Mouse (Mus musculus): Measurements from ENCODE around the gene Aak1. TPM values are rescaled to one million over a fixed set of nuclear protein-coding genes. Genes with fewer than 3 reads are reported as not detected.

The Aak1 gene
- polyA plus RNA-seq, 1 experiment from 2014 or later, result 3.2 TPM

DNA sequence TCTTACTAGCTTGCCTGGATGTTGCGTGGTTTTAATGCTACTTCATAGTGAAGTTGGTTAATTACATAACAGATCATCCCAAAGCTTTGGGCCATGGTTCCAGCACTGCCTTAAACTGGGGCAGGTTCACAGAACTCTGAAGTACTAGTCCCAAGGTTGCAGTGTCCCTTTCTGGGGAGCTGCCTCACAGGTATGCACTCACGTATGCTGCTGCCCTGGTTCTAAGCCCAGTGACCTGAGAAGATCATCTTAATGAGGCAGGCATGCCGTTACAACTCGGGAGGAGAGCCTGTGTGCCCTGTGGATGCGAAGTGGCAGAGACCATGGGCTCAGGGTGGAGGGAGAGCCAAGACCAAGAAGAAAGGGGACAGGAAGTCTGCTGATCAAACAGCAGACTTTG, 29.4 kb upstream of the Aak1 start:
- ATAC-seq (ENCODE audit: insufficient read depth), result no peak
- H3K4me2 ChIP-seq, result no peak overlapping the region
- H3K27me3 ChIP-seq, result peaks cover 19% of the 10 kb centered on the region
- WGBS (ENCODE audit: insufficient replicate concordance), result 64% methylated on average over 5 of the region's 5 CpGs
- H3K4me3 ChIP-seq (replicated peaks), result no peak overlapping the region
- H3K9me3 ChIP-seq (replicated peaks), result no peaks in the 10 kb centered on the region
- no peak overlapping the region for H3K27ac ChIP-seq (replicated peaks)
- H3K9ac ChIP-seq, result no peak overlapping the region
- H3K36me3 ChIP-seq (replicated peaks), result no peaks in the 10 kb centered on the region
- peaks cover 12% of the 10 kb centered on the region; the same call in 1 of the 2 replicates for H3K4me1 ChIP-seq (replicated peaks)

DNA sequence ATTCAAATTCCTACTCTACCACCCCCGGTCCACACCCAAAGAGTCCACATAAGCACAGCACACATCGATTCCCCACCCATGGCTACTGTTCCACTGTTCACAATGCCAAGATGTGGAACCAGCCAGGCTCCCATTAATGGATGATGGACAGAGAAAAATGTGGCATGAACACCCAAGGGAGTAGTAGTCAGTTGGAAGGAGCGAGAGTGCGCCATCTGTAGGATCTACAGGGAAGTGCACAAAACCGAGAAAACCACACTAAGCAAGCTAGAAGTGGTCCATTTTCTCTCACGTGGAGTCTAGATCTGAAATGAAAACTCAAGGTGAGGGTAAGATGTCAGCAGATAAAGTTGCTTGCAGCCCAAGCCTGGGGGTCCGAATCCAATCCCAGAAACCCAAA, 28.6 kb upstream of the Aak1 start:
- H3K4me3 ChIP-seq (replicated peaks), result no peak overlapping the region
- H3K9ac ChIP-seq, result no peak overlapping the region
- H3K9me3 ChIP-seq (replicated peaks), result no peaks in the 10 kb centered on the region
- H3K4me2 ChIP-seq, result no peak overlapping the region
- H3K4me1 ChIP-seq (replicated peaks), result peaks cover 12% of the 10 kb centered on the region; the same call in 1 of the 2 replicates
- no peak for ATAC-seq (ENCODE audit: insufficient read depth)
- H3K27ac ChIP-seq (replicated peaks), result no peak overlapping the region
- WGBS (ENCODE audit: insufficient replicate concordance), result 40% methylated on average over 7 of the region's 7 CpGs
- peaks cover 19% of the 10 kb centered on the region for H3K27me3 ChIP-seq
- no peaks in the 10 kb centered on the region for H3K36me3 ChIP-seq (replicated peaks)

- H3K27ac ChIP-seq (replicated peaks), result no peak overlapping the region
- peak overlapping the region; percentile 15; the same call in 1 of the 2 replicates for H3K4me3 ChIP-seq (replicated peaks)
- peaks cover 19% of the 10 kb centered on the region for H3K27me3 ChIP-seq
- WGBS (ENCODE audit: insufficient replicate concordance), result 6% methylated on average over 19 of the region's 19 CpGs
- no peaks in the 10 kb centered on the region for H3K9me3 ChIP-seq (replicated peaks)
- 0 out of 2 replicates have a peak, but pooled peaks cover 12% of the 10 kb centered on the region for H3K4me1 ChIP-seq (replicated peaks)
- ATAC-seq (ENCODE audit: insufficient read depth), result no peak
- no peak overlapping the region for H3K9ac ChIP-seq
- peak overlapping the region; percentile 49 for H3K4me2 ChIP-seq
- no peaks in the 10 kb centered on the region for H3K36me3 ChIP-seq (replicated peaks)
Observed at GRCm38 (mm10) chr6:86822285-86823050, 26.8 kb upstream of the Aak1 start.

DNA sequence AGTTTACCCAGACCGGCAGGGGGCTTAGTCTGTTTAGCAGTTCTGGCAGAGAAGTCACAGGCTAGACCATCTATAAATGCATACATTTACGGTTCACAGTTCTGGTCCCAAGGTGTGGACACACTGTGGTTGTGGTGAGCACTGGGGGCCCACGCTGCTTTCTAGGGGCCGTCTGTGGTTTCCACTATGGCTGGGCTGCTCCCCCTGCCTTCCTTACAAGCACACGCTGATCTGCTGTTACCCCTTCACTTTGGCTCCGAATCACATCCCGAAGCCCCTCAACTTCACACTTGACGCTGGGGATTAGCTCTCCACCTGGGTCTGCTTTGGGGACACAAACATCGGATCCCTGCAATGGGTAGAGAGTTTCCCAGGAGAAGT, 26.3 kb upstream of the Aak1 start:
- Histone ChIP-seq H3K4me3 (replicated peaks) (no peak overlapping the region), H3K27me3 (peaks cover 19% of the 10 kb centered on the region), H3K9ac (no peak overlapping the region), H3K27ac (replicated peaks) (no peak overlapping the region), H3K4me2 (no peak overlapping the region; the same call in 1 of the 2 replicates), H3K36me3 (replicated peaks) (no peaks in the 10 kb centered on the region), H3K4me1 (replicated peaks) (0 out of 2 replicates have a peak, but pooled peaks cover 12% of the 10 kb centered on the region), H3K9me3 (replicated peaks) (no peaks in the 10 kb centered on the region)
- 18% methylated on average over 9 of the region's 9 CpGs for WGBS (ENCODE audit: insufficient replicate concordance)
- ATAC-seq (ENCODE audit: insufficient read depth), result no peak

GRCm38 (mm10) chr6:86823824-86824223, 25.5 kb upstream of the Aak1 start:
- 15% methylated on average over 10 of the region's 10 CpGs for WGBS (ENCODE audit: insufficient replicate concordance)
- ATAC-seq (ENCODE audit: insufficient read depth), result no peak
- no peak overlapping the region for H3K27ac ChIP-seq (replicated peaks)
- H3K36me3 ChIP-seq (replicated peaks), result no peaks in the 10 kb centered on the region
- peaks cover 19% of the 10 kb centered on the region for H3K27me3 ChIP-seq
- no peak overlapping the region for H3K4me2 ChIP-seq
- H3K4me3 ChIP-seq (replicated peaks), result no peak overlapping the region
- no peak overlapping the region for H3K9ac ChIP-seq
- H3K9me3 ChIP-seq (replicated peaks), result no peaks in the 10 kb centered on the region
- 0 out of 2 replicates have a peak, but pooled peaks cover 12% of the 10 kb centered on the region for H3K4me1 ChIP-seq (replicated peaks)

DNA sequence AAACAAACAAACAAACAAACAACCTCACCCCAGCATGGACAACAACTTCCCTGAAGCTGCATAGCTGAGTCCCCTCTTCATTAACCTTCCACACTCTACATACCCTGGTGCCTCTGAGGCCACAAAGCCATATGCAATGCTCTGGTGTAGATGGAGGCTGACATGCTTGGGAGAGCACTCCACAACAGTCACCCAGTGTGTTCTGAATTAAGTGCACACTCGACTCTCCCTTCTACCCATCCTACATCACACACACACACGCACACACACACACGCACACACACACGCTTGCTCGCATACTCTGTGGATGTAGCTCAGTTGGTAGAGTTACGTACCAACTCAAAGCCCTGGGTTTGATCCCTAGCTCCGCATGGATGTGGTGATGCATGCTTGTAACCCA, 24.9 kb upstream of the Aak1 start:
- H3K4me2 ChIP-seq, result no peak overlapping the region
- no peaks in the 10 kb centered on the region for H3K36me3 ChIP-seq (replicated peaks)
- H3K27ac ChIP-seq (replicated peaks), result no peak overlapping the region
- ATAC-seq (ENCODE audit: insufficient read depth), result no peak
- peaks cover 19% of the 10 kb centered on the region for H3K27me3 ChIP-seq
- no peak overlapping the region for H3K9ac ChIP-seq
- H3K4me3 ChIP-seq (replicated peaks), result no peak overlapping the region
- no peaks in the 10 kb centered on the region for H3K9me3 ChIP-seq (replicated peaks)
- WGBS (ENCODE audit: insufficient replicate concordance), result 80% methylated on average over 7 of the region's 7 CpGs
- H3K4me1 ChIP-seq (replicated peaks), result 0 out of 2 replicates have a peak, but pooled peaks cover 12% of the 10 kb centered on the region

DNA sequence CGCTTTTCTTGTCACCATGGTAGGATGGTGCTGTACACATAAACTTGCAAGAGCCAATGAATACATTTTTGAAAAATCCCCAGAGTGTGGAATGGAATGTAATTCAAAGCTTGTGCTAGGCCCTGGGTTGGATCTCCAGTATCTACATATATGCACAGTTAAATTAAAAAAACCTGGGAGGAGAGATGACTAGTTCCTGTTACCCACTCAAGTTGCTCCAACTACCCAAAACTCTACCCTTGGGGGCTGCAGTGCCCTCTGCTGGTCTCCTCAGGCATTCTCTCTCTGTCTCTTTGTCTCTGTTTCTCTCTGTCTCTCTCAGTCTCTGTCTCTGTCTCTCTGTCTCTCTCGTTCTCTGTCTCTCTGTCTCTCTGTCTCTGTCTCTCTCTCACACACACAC, 21.9 kb upstream of the Aak1 start:
- Histone ChIP-seq H3K4me1 (replicated peaks) (0 out of 2 replicates have a peak, but pooled peaks cover 12% of the 10 kb centered on the region), H3K9ac (no peak overlapping the region), H3K4me3 (replicated peaks) (no peak overlapping the region), H3K9me3 (replicated peaks) (no peaks in the 10 kb centered on the region), H3K36me3 (replicated peaks) (no peaks in the 10 kb centered on the region), H3K27me3 (peaks cover 15% of the 10 kb centered on the region), H3K4me2 (no peak overlapping the region), H3K27ac (replicated peaks) (no peak overlapping the region)
- WGBS (ENCODE audit: insufficient replicate concordance), result 69% methylated on average over 2 of the region's 2 CpGs
- no peak for ATAC-seq (ENCODE audit: insufficient read depth)

DNA sequence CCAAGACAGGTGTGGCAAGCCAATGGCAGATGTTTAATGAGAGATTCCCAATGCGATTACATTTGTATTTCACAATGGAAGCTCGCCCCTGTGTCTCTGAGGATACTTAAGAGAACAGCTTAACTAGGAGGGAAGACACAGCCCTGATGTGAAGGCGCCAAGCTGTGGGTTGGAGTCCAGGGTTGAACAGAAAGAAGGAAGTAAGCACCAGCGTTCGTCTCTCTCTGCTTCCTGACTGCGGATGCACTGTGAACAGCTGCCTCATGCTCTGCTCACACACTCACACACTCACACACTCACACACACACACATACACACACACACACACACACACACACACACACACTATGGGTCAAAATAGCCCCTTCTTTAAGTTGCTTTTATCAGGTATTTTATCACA, 19.5 kb upstream of the Aak1 start:
- H3K27me3 ChIP-seq, result no peaks in the 10 kb centered on the region
- no peak for ATAC-seq (ENCODE audit: insufficient read depth)
- no peak overlapping the region for H3K4me3 ChIP-seq (replicated peaks)
- no peak overlapping the region for H3K9ac ChIP-seq
- H3K9me3 ChIP-seq (replicated peaks), result no peaks in the 10 kb centered on the region
- no peak overlapping the region for H3K4me2 ChIP-seq
- H3K27ac ChIP-seq (replicated peaks), result no peak overlapping the region
- peaks cover 14% of the 10 kb centered on the region for H3K4me1 ChIP-seq (replicated peaks)
- H3K36me3 ChIP-seq (replicated peaks), result no peaks in the 10 kb centered on the region
- WGBS (ENCODE audit: insufficient replicate concordance), result 45% methylated on average over 6 of the region's 6 CpGs

GRCm38 (mm10) chr6:86830738-86831500, 18.4 kb upstream of the Aak1 start:
- Histone ChIP-seq H3K27ac (replicated peaks) (no peak overlapping the region), H3K27me3 (no peaks in the 10 kb centered on the region), H3K4me2 (no peak overlapping the region), H3K4me3 (replicated peaks) (no peak overlapping the region), H3K9ac (no peak overlapping the region), H3K4me1 (replicated peaks) (peaks cover 14% of the 10 kb centered on the region), H3K36me3 (replicated peaks) (no peaks in the 10 kb centered on the region), H3K9me3 (replicated peaks) (no peaks in the 10 kb centered on the region)
- WGBS (ENCODE audit: insufficient replicate concordance), result 61% methylated on average over 10 of the region's 10 CpGs
- no peak for ATAC-seq (ENCODE audit: insufficient read depth)

DNA sequence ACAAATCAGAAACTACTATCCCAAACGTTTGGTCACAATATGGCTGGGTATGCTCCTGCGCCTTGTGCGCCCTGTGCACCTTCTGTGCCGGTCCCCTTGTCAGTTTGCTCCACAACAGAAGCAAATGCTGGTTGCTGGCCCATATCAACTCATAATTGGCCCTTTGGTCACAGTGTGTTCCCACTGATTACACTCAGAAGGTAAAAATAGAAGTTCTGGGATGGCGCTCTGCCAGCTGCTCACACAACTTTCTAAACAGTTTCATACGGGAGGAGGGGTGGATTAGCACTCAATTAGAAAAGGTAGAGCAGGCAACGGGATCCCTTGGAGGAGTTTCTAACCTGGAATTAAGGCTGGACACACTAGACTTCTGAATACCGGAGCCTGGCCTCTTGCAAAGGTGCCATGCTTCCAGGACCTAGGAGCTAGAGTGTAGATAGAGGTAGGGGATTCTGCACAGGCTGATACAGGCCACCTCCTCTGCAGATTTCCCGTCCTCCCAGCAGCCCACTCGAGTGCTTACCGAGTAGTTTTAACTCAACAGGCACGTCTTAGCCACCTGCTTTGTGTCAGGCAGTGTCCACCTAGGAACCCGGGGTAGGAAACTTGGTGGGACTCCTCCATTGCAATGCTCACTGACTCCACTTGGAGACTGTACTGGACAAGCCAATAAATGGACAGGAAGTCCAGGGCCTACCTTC, 16.4 kb upstream of the Aak1 start:
- Histone ChIP-seq H3K27ac (replicated peaks) (no peak overlapping the region), H3K4me1 (replicated peaks) (peaks cover 14% of the 10 kb centered on the region), H3K27me3 (no peaks in the 10 kb centered on the region), H3K9ac (no peak overlapping the region), H3K4me2 (no peak overlapping the region), H3K4me3 (replicated peaks) (no peak overlapping the region), H3K36me3 (replicated peaks) (no peaks in the 10 kb centered on the region), H3K9me3 (replicated peaks) (no peaks in the 10 kb centered on the region)
- 41% methylated on average over 13 of the region's 13 CpGs for WGBS (ENCODE audit: insufficient replicate concordance)
- peak; percentile 64; the same call in 1 of the 2 replicates for ATAC-seq (ENCODE audit: insufficient read depth)

DNA sequence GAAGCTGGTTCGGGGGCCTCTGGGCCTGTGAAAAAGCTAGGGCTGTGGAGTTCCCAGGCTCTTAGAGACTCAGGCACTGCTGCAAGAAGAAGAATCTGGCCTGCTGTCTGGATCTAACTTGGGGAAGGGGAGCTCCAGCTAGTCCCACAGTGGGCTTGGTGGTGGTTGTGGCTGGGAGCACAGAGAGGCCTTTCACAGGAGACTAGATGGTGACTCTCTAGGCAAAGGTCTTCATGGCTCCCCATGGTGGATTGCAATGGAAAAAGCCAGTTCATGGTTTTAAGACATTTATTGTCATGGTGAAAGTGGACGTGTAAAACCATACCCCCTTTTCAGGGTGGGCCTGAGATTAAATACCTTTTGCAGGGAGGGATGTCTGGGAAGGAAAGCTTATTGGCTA, 10.2 kb upstream of the Aak1 start:
- Histone ChIP-seq H3K4me3 (replicated peaks) (no peak overlapping the region), H3K27ac (replicated peaks) (no peak overlapping the region), H3K27me3 (no peaks in the 10 kb centered on the region), H3K36me3 (replicated peaks) (no peaks in the 10 kb centered on the region), H3K4me2 (no peak overlapping the region), H3K9ac (no peak overlapping the region), H3K9me3 (replicated peaks) (no peaks in the 10 kb centered on the region), H3K4me1 (replicated peaks) (no peaks in the 10 kb centered on the region; the same call in 1 of the 2 replicates)
- ATAC-seq (ENCODE audit: insufficient read depth), result no peak
- WGBS (ENCODE audit: insufficient replicate concordance), result 53% methylated on average over 2 of the region's 2 CpGs

All from liver, embryonic 15.5 days (tissue).